Mouse (Mus musculus): Measurements from ENCODE around the gene Gm27029. TPM values are rescaled to one million over a fixed set of nuclear protein-coding genes. Genes with fewer than 3 reads are reported as not detected.

The Gm27029 gene
- polyA plus RNA-seq, 1 experiment, result 1.8 TPM

DNA sequence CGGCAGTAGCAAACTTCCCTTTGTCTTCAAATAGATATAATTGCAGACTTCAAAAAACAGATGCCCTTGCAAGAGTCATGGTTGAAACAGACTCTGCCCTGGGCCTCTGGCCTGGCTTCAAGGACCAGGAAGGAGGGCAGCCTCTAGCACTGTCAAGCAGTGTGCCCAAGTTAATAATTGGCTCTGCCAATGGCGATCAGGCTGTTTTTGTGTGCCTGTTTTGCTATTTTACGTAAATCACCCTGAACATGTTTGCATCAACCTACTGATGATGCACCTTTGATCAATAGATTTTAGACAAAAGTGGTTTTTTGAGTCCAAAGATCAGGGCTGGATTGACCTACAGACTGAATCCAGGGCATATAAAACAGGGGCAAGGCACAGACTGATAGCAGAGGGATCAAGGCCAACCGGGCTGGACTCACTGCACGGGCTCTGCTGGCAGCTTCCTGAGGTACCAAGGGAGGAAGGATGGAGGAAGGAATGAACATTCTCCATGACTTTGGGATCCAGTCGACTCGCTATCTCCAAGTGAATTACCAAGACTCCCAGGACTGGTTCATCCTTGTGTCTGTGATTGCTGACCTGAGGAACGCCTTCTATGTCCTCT lies 57.2 kb downstream of the Gm27029 start, which contains the start of gene G6pc:
Gene G6pc (plus strand): TSS at position 236 of the 610 bp plus-strand sequence.
- TF ChIP-seq GATA1 (IDR thresholded peaks at IDR 0.05; ENCODE audit: low read length), result no peak

DNA sequence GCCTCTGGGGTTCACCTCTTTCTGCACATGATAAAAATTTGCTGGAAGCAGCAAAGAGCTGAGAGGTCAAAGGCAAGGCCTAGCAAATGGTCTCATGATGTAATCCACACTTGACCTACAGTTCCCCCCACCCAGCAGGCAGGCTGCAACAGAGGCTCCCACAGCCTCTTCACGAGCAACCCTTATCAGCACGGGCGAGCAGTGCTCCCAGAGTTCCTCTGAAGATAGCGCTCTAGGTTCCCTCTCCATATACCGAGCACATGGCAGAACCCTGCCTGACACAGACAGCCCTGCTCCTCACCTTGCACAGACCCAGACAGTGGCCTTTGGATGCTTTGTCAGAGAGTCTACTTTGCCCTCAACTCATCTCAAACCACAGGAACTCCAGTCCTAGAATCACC lies 60.1 kb downstream of the Gm27029 start:
- TF ChIP-seq GATA1 (IDR thresholded peaks at IDR 0.05; ENCODE audit: low read length), result no peak

DNA sequence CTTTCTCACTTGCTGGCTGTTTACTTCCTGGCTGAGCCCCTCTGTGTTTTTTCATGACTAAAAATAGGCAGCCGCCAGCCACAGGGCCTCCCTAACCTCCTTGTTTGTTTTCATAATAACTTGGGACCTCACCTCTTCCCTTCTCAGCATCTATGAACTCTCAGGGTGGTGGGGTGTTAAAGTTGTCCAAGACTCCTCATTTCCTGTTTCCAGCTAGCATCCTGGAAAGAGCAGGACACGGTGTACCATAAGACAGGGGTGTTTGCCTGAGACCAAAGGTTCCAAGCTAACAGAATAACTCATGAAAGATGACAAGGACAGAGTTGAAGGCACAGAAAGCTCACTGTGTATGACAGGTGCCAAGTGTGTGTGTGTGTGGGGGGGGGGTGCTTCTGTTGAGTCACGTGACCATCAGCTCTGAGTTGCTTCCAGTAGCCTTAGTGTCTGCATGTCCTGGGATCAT lies 63.9 kb downstream of the Gm27029 start:
- TF ChIP-seq GATA1 (IDR thresholded peaks at IDR 0.05; ENCODE audit: low read length), result no peak

DNA sequence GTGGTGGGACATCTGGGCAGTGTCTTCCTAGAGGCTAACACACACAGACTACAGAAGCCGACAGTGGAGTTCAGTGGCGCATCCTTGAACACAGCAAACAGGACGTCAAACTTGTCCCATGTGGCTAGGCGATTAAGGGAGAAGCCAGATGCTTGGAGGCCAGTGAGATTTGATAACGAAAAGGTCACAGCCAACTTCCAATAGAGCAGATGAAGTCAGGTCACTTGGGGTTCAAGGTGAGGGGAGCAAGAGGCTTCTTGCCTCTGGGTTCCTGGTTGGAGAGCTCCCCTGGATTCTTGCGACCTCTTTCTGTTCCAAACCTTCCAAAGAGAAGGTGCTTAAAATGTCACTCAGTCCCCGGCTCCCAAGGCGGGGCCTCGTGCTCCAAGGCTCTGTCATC lies 64.8 kb downstream of the Gm27029 start:
- no peak for TF ChIP-seq GATA1 (IDR thresholded peaks at IDR 0.05; ENCODE audit: low read length)

DNA sequence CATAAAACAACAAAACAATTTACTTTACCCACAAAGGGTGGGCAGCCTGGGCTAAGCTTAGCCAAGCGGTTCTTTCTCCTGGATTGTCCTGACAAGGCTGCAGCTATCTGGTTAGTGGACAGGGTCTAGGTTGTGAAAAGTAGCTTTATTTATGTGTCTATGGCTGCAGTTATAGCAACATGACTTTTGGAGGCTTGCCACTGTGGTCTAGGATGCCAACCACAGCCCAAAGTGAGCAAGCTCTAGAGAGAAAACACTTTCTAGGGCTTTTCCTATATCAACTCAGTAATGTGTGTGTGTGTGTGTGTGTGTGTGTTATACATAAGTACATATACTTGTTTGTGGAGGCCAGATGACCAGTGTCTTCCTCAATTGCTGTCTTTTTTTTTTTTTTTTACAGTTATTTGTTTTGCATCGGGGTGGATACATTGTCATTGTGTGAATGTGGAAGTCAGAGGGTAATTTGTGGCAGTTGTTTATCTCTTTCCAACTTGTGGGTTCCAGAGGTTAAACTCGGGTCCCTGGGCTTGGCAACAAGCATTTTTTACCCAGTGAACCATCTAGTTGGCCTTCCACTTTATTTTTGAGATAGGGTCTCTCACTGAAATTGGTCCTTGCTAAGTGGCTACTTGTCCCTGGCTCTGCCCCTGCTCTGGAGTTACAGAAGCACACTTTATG lies 67.0 kb downstream of the Gm27029 start:
- TF ChIP-seq GATA1 (IDR thresholded peaks at IDR 0.05; ENCODE audit: low read length), result no peak

Other genes starting within 250 kb of the Gm27029 start
- not detected in 2 replicates for gene Ccr10, start 249.4 kb downstream of the Gm27029 start, polyA plus RNA-seq (2012)
- 1.3 and 3.6 TPM in 2 replicates for gene Ezh1, start 198.3 kb downstream of the Gm27029 start, polyA plus RNA-seq (2012)
- gene Ramp2, start 178.8 kb downstream of the Gm27029 start, polyA plus RNA-seq (2012), result 0.08 TPM in 1 of 2 replicates, not detected in the other
- 122 and 174 TPM in 2 replicates for gene Vps25, start 171.1 kb downstream of the Gm27029 start, polyA plus RNA-seq (2012)
- gene Wnk4, start 164.2 kb downstream of the Gm27029 start, polyA plus RNA-seq (2012), result 60.9 and 68.4 TPM in 2 replicates
- gene Cntd1, start 145.8 kb downstream of the Gm27029 start, polyA plus RNA-seq (2012), result 0.06 TPM in 2 replicates
- 23.1 and 57.7 TPM in 2 replicates for gene Coa3, start 145.7 kb downstream of the Gm27029 start, polyA plus RNA-seq (2012)
- 127 and 150 TPM in 2 replicates for gene Becn1, start 122.5 kb downstream of the Gm27029 start, polyA plus RNA-seq (2012)
- gene Psme3, start 108.6 kb downstream of the Gm27029 start, polyA plus RNA-seq (2012), result 79.5 and 97.2 TPM in 2 replicates
- gene Aoc2, start 99.7 kb downstream of the Gm27029 start, polyA plus RNA-seq (2012), result 6.2 and 8.6 TPM in 2 replicates
- gene Aoc3, start 94.2 kb downstream of the Gm27029 start, polyA plus RNA-seq (2012), result 0.05 TPM in 1 of 2 replicates, not detected in the other
- gene G6pc, start 57.2 kb downstream of the Gm27029 start, polyA plus RNA-seq (2012), result not detected in 2 replicates
- 79.1 and 84.8 TPM in 2 replicates for gene Aarsd1, start 7.2 kb downstream of the Gm27029 start, polyA plus RNA-seq (2012)
- 6.9 and 7.2 TPM in 2 replicates for gene Rundc1, start 289 bp upstream of the Gm27029 start, polyA plus RNA-seq (2012)
- gene Ptges3l, start 537 bp upstream of the Gm27029 start, polyA plus RNA-seq (2012), result 0.25 and 0.30 TPM in 2 replicates
- gene Rpl27, start 17.5 kb upstream of the Gm27029 start, polyA plus RNA-seq (2012), result 482 and 957 TPM in 2 replicates
- gene Ifi35, start 23.6 kb upstream of the Gm27029 start, polyA plus RNA-seq (2012), result 35.5 and 37.1 TPM in 2 replicates
- 33.7 and 44.8 TPM in 2 replicates for gene Rnd2, start 40.2 kb upstream of the Gm27029 start, polyA plus RNA-seq (2012)
- 282 and 396 TPM in 2 replicates for gene Vat1, start 41.4 kb upstream of the Gm27029 start, polyA plus RNA-seq (2012)
- gene Brca1, start 127.2 kb upstream of the Gm27029 start, polyA plus RNA-seq (2012), result 3.8 and 27.2 TPM in 2 replicates
- 86.3 and 105 TPM in 2 replicates for gene Nbr1, start 127.4 kb upstream of the Gm27029 start, polyA plus RNA-seq (2012)
- gene Tmem106a, start 157.4 kb upstream of the Gm27029 start, polyA plus RNA-seq (2012), result 0.46 and 0.69 TPM in 2 replicates
- gene Gm11634, start 174.5 kb upstream of the Gm27029 start, polyA plus RNA-seq (2012), result not detected in 2 replicates
- 1.7 and 1.9 TPM in 2 replicates for gene Rdm1, start 202.4 kb upstream of the Gm27029 start, polyA plus RNA-seq (2012)
- 1.3 TPM in 2 replicates for gene Arl4d, start 240.7 kb upstream of the Gm27029 start, polyA plus RNA-seq (2012)